Mouse (Mus musculus) cerebellum, postnatal 36 days (tissue): ENCODE results near the gene Grk3.
A peak's percentile ranks its signal among the peaks of the same experiment; 100 is the strongest.

Experiments
- DNase-seq, 2 experiments: peaks; one replicate each; pipeline ENCODE4 v3.0.0; 2021 to 2022; ENCODE audit warnings: mixed read lengths in 2 of 2

Grk3 gene

DNA sequence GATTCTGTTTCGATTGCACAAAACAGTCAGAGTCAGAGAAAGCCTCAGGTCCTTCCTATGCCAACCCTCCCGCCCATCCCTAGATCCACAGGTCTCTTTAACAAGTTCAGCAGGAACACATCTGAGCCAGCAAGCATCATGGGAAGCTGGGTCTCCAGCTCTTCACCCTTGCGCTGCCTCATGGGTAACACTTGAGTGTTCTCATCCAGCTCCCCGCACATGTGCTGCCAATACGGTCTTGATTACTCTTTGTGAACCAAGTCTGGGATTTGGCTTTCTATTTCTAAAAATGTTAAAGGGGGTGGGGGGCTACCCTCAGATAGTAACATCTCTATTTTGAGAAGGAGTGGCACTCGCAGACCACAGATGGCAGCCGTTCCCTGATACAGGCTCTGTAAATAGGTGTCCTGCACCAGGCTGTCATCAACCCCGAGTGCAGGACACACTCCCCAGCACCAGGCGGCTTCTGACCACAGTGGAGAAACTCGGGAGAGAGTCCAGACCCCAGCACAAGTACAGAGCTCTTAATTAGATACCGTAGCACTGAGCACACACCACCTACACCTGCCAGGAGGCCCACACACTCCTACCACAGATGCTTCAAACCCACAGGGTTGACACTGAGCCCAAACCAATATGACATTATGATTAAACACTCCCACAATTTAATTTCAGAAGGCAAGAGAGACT, 82.6 kb downstream of the Grk3 start:
- DNase-seq = no peak

GRCm38 (mm10) chr5:112931901-112932300, 83.7 kb downstream of the Grk3 start:
- no peak for DNase-seq

DNA sequence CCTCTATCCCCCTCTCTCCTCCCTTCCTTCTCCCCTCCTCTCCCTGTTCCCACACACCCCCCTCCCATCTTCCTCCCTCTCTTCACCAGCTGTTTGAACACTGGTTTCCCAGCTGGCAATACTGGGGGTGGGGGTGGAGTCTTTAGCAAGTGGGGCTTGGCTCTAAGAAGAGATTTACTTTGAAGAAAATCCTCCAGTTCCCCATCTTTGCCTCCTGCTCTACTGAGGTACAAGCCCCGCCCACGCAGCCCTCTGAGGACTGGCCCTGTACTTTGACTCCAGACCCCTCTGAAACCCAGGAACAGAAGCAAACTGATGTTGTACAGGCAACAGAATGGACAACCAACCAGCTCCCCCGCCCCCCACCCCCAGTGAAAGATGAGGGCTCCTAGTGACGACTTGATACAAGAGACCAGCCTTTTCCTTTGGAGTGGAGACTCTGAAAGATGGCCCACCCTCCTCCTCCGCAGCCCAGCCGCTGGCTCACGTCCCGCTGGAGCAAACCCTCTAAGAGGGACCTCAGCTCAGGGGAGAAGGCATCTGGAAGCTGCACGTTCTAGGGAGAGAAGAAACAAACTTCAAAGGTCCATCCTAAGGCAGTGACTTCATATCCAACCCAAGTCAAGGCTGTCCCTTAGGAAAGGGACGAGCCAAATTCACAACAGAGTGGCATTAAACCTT, 87.2 kb downstream of the Grk3 start:
- no peak for DNase-seq

DNA sequence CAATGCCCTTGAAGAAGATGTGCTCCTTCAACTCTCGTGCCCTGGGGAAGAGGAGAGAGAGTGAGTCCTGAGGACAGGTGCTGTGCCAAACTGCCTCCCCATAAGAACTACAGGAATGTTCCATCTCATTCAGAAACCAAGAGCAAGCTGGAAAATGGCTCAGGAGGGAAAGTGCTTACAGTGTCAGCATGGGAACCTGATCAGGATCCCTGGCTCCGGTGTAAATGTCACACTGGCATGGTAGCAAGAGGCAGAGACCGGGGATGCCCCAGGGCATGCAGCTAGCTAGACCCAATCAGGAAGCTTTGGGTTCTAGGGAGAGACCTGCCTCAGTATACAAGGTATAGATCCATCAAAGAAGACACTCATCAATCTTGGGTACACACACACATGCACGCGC, 90.2 kb downstream of the Grk3 start:
- no peak for DNase-seq

DNA sequence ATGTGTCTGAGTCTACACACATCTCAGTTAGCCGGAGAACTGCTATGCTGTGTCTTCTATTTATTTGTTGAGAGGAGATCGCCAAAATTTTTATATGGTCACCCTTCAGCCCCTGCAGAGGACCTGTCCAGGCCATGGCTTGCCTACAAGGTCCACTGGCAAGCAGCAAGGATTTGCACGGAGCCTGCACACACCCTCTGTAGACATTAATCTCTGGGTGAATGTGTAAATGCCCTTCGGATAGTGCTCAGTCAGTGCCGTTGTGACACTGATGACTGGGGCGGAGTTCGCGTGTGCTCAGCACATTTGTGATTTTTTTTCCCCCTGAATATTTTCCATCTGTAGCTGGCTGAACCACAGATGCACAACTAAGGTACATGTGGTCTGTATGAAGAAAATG, 90.8 kb downstream of the Grk3 start:
- DNase-seq = no peak

- no peak for DNase-seq
Observed at GRCm38 (mm10) chr5:112923841-112924240, 91.8 kb downstream of the Grk3 start.

DNA sequence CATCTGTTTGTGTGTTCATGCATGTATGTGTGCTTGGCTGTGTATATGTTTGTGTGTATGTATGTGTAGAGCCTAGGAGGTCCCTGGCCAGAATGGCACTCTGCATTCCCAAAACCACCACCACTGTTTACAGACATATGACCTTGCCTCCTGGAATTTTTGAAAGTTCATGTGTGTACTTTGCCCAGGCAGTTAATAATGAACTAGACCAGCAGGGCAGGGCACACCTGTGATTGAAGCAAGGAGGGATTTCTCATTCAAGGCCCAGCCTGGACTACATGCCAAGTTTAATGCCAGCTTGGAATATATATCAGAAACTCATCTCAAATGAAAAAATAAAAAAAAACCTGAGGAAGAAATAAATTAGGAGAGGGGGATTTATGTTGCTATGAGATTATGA, 93.7 kb downstream of the Grk3 start:
- DNase-seq = no peak

GRCm38 (mm10) chr5:112910381-112910780, 105.2 kb downstream of the Grk3 start:
- no peak for DNase-seq

DNA sequence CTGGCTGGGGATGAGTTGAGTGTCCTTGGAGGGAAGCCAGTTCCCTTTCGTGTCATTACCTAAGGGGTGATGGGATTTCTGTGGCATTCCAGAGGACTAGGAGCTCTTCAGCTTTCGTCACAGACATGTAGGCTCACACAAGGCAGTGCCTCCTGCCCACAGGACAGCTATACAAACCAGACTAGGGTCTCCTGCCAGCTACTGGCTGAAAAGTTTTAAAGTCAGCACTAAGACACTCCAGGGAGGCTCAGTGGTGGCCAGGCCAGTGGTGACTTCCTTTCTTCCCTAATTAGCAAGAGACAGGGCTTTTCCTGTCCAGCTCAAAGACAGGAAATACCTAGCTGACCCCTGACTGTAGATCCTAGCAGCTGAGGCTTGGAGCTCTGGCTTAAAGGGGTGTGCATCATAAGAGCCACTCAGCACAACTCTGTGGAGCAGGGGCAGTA, 107.4 kb downstream of the Grk3 start:
- DNase-seq = no peak

DNA sequence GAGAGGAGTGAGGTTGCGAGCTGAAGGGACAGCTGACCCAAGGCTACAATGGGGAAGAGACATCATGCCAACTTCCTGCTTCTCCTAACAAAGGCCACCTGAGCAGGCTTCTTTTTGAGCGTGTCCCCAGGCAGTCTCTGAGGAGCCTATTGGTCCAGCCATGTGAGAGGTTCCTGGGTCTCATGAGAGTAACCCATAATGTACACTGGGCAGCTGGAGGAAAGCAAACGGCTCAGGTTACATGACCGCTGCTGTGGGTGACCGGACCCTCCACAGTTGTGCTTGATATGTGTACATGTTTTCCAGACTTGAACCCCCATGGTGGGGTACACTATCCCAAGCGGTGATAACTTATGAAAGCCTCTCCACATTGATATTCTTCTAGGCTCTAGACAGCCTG, 108.1 kb downstream of the Grk3 start:
- DNase-seq = no peak

- no peak for DNase-seq
Observed at GRCm38 (mm10) chr5:112895674-112896654, 119.6 kb downstream of the Grk3 start, which contains the start of gene Myo18b. Gene Myo18b, minus strand, starts transcription at chr5:112896362.

- no peak for DNase-seq
Observed at GRCm38 (mm10) chr5:112893462-112894060, 122.0 kb downstream of the Grk3 start.

DNA sequence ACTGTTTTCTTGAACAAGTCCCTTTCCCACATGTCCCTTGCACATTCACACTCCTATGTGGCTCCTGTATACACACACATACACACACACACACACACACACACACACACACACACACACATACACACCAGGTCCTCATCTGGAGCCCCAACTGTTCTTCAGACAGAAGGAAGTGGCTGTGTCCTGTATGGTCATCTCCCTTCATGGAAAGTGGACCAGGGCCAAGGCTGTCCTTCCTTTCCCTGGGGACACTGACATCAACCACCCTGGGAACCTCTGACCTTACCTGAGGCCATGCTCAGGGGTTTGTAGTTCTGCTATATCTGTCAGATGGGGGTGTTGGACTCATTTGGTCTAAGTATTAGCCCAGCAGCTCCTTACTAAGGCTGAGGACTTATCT, 123.2 kb downstream of the Grk3 start:
- no peak for DNase-seq

GRCm38 (mm10) chr5:112888651-112889050, 126.9 kb downstream of the Grk3 start:
- no peak for DNase-seq

- peak; percentile 59 to 68 for DNase-seq
Observed at GRCm38 (mm10) chr5:112886687-112887491, 128.7 kb downstream of the Grk3 start.

DNA sequence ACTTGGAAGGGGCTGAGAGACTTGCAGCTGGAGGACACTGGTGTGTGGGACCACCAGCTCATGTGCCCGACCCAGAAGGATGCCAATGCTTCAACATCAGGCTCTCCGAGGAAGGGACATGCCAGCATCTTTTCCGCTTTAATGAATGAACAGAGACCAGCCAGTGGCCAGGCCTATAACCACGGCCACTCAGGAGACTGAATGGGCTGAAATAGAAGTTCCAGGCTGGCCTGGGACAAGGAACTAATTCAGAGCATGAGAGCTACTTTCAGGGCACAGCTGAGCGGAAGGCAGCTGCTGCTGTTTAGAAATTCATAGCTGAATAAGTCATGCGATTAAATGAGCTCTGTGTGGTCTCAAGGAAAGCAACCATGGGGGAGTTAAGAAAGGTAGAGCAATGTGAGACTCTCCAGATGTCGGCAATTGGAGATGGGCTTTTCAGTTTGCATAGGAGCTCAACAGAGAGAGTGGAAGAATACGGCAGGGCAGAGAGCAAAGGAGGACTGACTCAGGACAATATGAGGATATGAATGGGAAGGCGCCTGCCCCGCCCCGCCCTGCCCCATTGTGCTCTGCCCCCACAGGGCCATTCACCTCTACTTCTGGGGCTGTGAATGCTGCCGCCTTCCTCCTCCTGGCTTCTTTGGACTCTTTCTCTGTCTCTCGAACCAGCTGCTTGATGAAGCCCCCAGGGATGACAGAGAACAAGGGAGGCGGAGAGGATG, 138.0 kb downstream of the Grk3 start:
- DNase-seq = no peak

DNA sequence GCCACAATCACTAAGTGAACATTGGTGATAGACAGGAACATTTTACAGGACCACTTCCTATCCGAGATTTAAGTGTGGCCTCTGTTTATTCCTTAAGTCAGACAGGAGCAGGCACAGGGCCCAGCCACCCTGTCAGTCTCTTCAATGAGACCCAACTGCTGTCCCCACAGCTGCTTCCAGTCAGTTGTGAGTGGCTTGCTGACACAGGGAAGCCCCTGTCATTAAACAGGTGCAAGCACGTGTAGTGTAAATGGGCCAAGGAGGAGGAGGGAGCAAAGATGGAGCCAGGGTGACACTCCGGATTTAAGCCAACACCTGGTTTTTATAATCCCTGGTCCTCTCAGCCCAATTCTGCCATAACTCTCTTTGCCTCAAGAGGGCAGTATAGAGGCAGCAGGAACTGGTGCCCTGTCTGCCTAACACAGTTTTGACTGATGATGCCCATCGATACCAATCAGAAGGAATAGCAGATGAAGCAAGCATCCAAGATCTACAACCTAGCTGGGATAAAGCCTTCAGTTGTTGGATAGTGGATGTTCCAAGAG, 138.7 kb downstream of the Grk3 start:
- DNase-seq = peak; percentile 39 to 71

GRCm38 (mm10) chr5:112872999-112873398, 142.6 kb downstream of the Grk3 start:
- DNase-seq = no peak

GRCm38 (mm10) chr5:112870729-112871128, 144.9 kb downstream of the Grk3 start:
- peak; percentile 81 to 84 for DNase-seq

GRCm38 (mm10) chr5:112868620-112869019, 147.0 kb downstream of the Grk3 start:
- DNase-seq = no peak
